Mouse (Mus musculus): ENCODE data around the gene Fxyd4.

DNA sequence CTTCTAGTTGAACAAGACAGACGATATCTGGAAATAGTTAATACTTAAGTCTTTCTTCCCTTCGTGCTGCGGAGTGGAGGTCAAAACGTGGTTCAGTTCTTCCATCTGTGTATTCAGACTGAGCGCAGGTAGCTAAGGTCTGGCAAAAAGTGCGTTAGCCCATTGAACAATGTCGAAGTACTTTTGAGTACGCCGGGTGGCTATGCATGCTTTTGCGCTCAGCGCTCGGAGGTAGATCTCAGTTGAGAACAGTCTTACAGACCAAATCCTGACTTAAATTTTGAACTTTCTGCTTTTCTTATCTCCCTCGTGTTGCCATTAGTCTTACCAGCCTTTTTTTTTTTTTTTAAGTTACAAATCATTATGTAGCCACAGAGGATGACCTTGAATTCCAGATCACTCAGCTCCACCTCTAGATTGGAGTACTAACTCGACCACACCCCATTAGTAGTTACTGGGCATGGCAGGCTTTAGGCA lies 29.0 kb downstream of the Fxyd4 start:
- TF ChIP-seq EP300 (IDR thresholded peaks at IDR 0.05), result no peak
- TF ChIP-seq CTCF (IDR thresholded peaks at IDR 0.05), result no peak

Measured in lung, postnatal 0 days (tissue).